Mouse (Mus musculus): ENCODE measurements at regions not wholly inside any gene's neighbourhood (a gene's known extent, or its start where the extent isn't known, plus 50 kb on each side); places are given as distances from the start of the nearest gene placed in this dataset.
A peak's percentile ranks its signal among the peaks of the same experiment; 100 is the strongest.

DNA sequence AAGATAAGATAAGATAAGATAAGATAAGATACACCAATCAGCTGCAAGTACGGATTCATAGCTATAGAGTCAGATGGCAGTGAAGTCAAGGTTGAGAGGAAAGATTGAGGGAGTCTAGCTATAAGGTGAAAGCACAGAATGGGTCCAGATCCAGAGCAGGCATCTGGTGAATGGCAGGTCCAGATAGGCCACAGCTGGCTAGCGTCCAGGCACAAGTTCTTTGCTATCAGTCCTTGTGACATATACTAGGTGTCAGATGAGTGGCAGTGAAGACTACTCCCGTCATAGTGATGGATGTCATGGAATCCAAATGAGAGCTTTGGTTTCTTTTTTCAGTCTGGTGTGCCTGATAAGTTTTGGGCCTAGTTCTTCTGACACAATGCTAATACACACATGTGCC, 566.9 kb upstream of the Dmac1 start:
- no peak for TF ChIP-seq CTCF (IDR thresholded peaks at IDR 0.05; ENCODE audit: low read depth)
- no peak for DNase-seq (ENCODE audit: low spot score)
- no peaks in the 10 kb centered on the region for H3K27me3 ChIP-seq (ENCODE audit: insufficient read depth, low read length)
- H3K36me3 ChIP-seq (ENCODE audit: insufficient read depth, low read length), result no peaks in the 10 kb centered on the region
- no peak overlapping the region for H3K4me3 ChIP-seq (ENCODE audit: low read length)
- H3K4me2 ChIP-seq (ENCODE audit: low read depth, low read length), result no peak overlapping the region
- no peak overlapping the region for H3K27ac ChIP-seq
- H3K9me3 ChIP-seq (ENCODE audit: low read length), result no peaks in the 10 kb centered on the region
- no peaks in the 10 kb centered on the region for H3K4me1 ChIP-seq (ENCODE audit: insufficient read depth, low read length)
- WGBS, result 90% methylated on average over 3 of the region's 3 CpGs
- no peak overlapping the region for H3K9ac ChIP-seq (replicated peaks; ENCODE audit: low read length)
- ATAC-seq, result no peak

DNA sequence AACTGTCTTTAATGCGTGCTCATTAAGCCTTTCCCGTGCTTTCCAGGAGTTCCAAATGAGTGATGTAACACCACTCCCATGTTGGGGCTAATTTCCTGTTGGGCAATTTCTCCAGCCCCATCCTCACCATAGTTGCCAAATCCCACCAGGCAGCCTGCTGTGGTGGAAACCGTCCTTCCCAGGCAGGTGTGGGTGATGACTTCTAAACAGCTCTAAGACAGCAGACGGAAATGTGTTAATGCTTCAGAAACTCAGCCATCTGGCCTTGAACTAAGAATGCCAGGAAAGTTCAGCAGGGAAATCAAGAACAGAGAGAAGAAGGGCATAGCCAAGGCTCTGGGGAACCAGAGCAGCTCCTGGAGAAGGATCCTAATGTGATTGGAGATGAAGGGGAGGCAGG, 560.5 kb upstream of the Dmac1 start:
- DNase-seq (ENCODE audit: low spot score) (peak; percentile 55), ATAC-seq (peak; percentile 76)
- WGBS, result 46% methylated on average over 4 of the region's 4 CpGs
- Histone ChIP-seq H3K27ac (no peak overlapping the region), H3K9me3 (ENCODE audit: low read length) (no peaks in the 10 kb centered on the region), H3K9ac (replicated peaks; ENCODE audit: low read length) (no peak overlapping the region), H3K27me3 (ENCODE audit: insufficient read depth, low read length) (no peaks in the 10 kb centered on the region), H3K4me1 (ENCODE audit: insufficient read depth, low read length) (no peaks in the 10 kb centered on the region), H3K4me2 (ENCODE audit: low read depth, low read length) (no peak overlapping the region), H3K36me3 (ENCODE audit: insufficient read depth, low read length) (no peaks in the 10 kb centered on the region), H3K4me3 (ENCODE audit: low read length) (no peak overlapping the region)
- TF ChIP-seq CTCF (IDR thresholded peaks at IDR 0.05; ENCODE audit: low read depth), result no peak

DNA sequence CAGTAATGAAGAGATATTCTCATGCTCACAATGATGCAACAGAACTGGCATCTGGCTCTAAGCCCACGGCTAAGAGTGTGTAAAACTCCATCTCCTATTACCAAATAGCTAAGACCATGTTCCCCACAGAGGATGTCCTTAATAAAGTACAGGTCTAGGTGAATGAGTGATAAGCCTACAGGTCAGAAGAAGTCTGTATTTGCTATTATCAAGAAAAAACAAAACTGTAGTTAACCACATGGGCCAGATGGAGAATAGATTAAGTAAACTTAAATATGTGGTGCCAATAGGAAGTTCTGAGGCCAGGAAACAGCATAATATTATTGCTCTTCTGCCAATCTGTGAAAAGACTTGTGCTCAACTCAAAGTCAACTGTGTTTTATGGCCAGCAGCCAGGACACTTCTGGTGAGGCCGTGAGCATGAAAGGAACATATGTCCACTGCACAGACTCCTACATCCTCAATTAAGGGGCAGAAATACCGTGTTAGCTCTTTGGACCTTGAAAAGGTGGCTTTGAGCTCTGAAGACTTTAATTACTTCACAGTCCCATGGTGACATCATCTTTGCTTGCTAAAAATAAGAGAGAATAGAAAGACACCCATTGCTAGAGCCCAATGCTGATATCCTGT, 549.1 kb upstream of the Dmac1 start:
- no peak overlapping the region for H3K9ac ChIP-seq (replicated peaks; ENCODE audit: low read length)
- no peaks in the 10 kb centered on the region for H3K36me3 ChIP-seq (ENCODE audit: insufficient read depth, low read length)
- WGBS, result 52% methylated on average over 3 of the region's 3 CpGs
- TF ChIP-seq CTCF (IDR thresholded peaks at IDR 0.05; ENCODE audit: low read depth), result no peak
- H3K27me3 ChIP-seq (ENCODE audit: insufficient read depth, low read length), result no peaks in the 10 kb centered on the region
- no peak overlapping the region for H3K27ac ChIP-seq
- DNase-seq (ENCODE audit: low spot score), result peak; percentile 75
- no peaks in the 10 kb centered on the region for H3K9me3 ChIP-seq (ENCODE audit: low read length)
- H3K4me2 ChIP-seq (ENCODE audit: low read depth, low read length), result no peak overlapping the region
- ATAC-seq, result peak; percentile 81; the same call in 1 of the 2 replicates
- H3K4me1 ChIP-seq (ENCODE audit: insufficient read depth, low read length), result no peaks in the 10 kb centered on the region
- H3K4me3 ChIP-seq (ENCODE audit: low read length), result no peak overlapping the region

DNA sequence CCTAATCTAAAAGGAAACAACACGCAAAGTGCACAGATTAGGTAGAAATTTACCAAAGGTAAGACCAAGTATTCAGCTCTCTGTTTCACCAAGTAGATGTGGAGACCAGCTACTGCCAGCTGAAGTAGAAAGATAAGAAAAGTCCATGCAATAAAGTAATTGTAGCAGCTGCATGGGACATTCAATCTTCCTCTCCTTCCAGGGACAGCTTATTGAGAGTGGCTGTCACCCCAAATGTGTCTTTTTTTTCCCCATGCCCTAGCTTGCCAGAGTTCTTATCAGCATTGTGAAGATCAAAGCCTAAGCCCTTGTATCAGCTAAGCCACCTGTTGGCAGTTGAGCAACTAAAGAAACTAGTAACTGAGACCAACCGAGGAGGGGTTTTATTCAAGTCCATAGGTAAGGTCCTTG, 541.1 kb upstream of the Dmac1 start:
- Histone ChIP-seq H3K36me3 (ENCODE audit: insufficient read depth, low read length) (no peaks in the 10 kb centered on the region), H3K4me2 (ENCODE audit: low read depth, low read length) (no peak overlapping the region), H3K9me3 (ENCODE audit: low read length) (no peaks in the 10 kb centered on the region), H3K27ac (no peak overlapping the region), H3K27me3 (ENCODE audit: insufficient read depth, low read length) (no peaks in the 10 kb centered on the region), H3K4me3 (ENCODE audit: low read length) (no peak overlapping the region), H3K9ac (replicated peaks; ENCODE audit: low read length) (no peak overlapping the region), H3K4me1 (ENCODE audit: insufficient read depth, low read length) (no peaks in the 10 kb centered on the region)
- DNase-seq (ENCODE audit: low spot score) (no peak), ATAC-seq (no peak)
- TF ChIP-seq CTCF (IDR thresholded peaks at IDR 0.05; ENCODE audit: low read depth), result no peak
- 70% methylated on average over 2 of the region's 2 CpGs for WGBS

DNA sequence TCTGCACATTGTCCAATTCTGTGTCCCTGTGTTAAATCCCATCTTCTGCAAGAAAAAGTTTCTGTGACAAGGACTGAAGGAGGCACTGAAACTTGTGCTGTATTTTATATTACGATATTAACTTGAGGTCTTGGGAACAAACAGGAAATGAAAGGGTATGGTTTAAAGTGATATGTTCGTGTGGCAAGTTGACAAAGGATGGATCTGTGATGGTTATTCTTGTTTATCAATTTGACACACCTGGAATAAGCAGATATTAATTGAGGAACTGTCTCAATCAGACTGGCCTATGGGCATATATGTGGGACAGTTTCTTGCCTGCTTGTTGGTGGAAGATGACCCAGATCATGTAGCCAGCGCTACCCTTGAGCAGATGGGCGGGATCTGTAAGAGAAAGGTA, 537.9 kb upstream of the Dmac1 start:
- Histone ChIP-seq H3K9me3 (ENCODE audit: low read length) (no peaks in the 10 kb centered on the region), H3K36me3 (ENCODE audit: insufficient read depth, low read length) (no peaks in the 10 kb centered on the region), H3K4me2 (ENCODE audit: low read depth, low read length) (no peak overlapping the region), H3K4me3 (ENCODE audit: low read length) (no peak overlapping the region), H3K27ac (no peak overlapping the region), H3K4me1 (ENCODE audit: insufficient read depth, low read length) (no peaks in the 10 kb centered on the region), H3K9ac (replicated peaks; ENCODE audit: low read length) (no peak overlapping the region), H3K27me3 (ENCODE audit: insufficient read depth, low read length) (no peaks in the 10 kb centered on the region)
- TF ChIP-seq CTCF (IDR thresholded peaks at IDR 0.05; ENCODE audit: low read depth), result no peak
- ATAC-seq (no peak), DNase-seq (ENCODE audit: low spot score) (no peak)
- WGBS, result 92% methylated on average over 4 of the region's 4 CpGs

DNA sequence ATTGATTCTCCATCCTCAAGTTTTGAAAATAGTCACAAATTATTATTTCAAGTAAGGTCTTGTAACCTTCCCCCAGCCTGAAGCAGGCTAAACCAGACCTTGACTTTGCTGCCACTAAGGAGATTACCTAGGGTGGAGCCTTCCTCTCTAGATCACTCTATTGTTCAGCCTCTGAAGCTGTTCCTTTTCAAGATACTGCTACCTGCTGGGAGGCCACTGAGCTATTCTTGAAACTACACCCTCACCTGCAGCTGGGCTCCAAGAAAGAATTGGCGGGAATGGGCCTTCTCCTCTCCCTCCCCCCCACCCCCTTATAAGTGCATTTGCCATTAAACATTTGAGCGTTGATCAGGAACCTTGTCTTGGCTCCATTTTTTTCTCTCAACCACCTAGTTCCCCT, 534.2 kb upstream of the Dmac1 start:
- DNase-seq (ENCODE audit: low spot score) (no peak), ATAC-seq (no peak)
- WGBS, result 83% methylated on average over 2 of the region's 2 CpGs
- H3K4me3 ChIP-seq (ENCODE audit: low read length), result no peak overlapping the region
- no peaks in the 10 kb centered on the region for H3K36me3 ChIP-seq (ENCODE audit: insufficient read depth, low read length)
- TF ChIP-seq CTCF (IDR thresholded peaks at IDR 0.05; ENCODE audit: low read depth), result no peak
- H3K4me1 ChIP-seq (ENCODE audit: insufficient read depth, low read length), result no peaks in the 10 kb centered on the region
- no peak overlapping the region for H3K4me2 ChIP-seq (ENCODE audit: low read depth, low read length)
- H3K9ac ChIP-seq (replicated peaks; ENCODE audit: low read length), result no peak overlapping the region
- H3K27me3 ChIP-seq (ENCODE audit: insufficient read depth, low read length), result no peaks in the 10 kb centered on the region
- no peaks in the 10 kb centered on the region for H3K9me3 ChIP-seq (ENCODE audit: low read length)
- H3K27ac ChIP-seq, result no peak overlapping the region

DNA sequence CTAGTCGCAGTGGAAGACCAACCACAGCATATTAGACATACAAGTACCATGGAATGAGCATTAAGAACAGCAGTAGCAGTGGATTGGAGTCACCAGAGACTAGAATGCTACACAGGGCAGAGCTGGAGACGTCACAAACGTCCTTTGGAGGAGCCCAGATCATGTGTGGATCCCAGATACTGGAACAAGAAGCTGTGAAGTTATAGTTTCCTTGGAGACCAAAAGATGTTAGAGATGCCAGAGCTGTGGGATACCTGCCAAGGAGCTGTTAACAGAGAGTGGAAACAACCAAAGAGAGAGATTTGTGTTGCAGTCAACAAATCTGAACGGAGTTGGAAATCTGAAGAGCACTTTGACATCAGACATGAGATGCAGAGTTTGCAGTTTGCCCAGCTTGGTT, 523.8 kb upstream of the Dmac1 start:
- Histone ChIP-seq H3K9me3 (ENCODE audit: low read length) (no peaks in the 10 kb centered on the region), H3K4me1 (ENCODE audit: insufficient read depth, low read length) (no peaks in the 10 kb centered on the region), H3K9ac (replicated peaks; ENCODE audit: low read length) (no peak overlapping the region), H3K27ac (no peak overlapping the region), H3K4me3 (ENCODE audit: low read length) (no peak overlapping the region), H3K4me2 (ENCODE audit: low read depth, low read length) (no peak overlapping the region), H3K36me3 (ENCODE audit: insufficient read depth, low read length) (no peaks in the 10 kb centered on the region), H3K27me3 (ENCODE audit: insufficient read depth, low read length) (no peaks in the 10 kb centered on the region)
- ATAC-seq (no peak), DNase-seq (ENCODE audit: low spot score) (no peak)
- TF ChIP-seq CTCF (IDR thresholded peaks at IDR 0.05; ENCODE audit: low read depth), result no peak
- 61% methylated on average over 4 of the region's 4 CpGs for WGBS
